Mouse (Mus musculus): Measurements from ENCODE around the gene Anpep. TPM values are rescaled to one million over a fixed set of nuclear protein-coding genes. Genes with fewer than 3 reads are reported as not detected.

Anpep gene
- 5.9 and 7.0 TPM in 2 replicates for polyA plus RNA-seq (2012; rRNA removed)

DNA sequence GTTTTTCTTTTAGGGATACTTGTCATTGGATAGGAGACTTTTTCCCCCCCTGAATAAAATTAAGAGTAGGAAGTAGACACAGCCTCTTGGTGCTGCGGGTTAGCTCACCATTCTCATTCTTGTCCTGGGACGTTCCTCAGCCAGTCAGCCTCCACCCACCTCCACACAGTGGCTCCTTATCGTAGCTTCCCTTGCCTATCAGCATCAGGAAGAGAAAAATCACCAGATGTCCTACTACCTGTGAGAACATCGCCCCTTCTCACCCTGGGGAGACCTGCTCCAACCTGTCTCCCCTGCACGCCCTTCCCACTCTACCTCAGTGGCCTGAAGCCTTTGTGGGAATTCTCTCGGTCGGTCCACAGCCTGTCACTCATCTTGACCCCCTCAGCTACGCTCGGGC is at the start of gene Anpep:
Gene Anpep, minus strand, starts transcription at position 249 of the 400 bp plus-strand sequence.

GRCm38 (mm10) chr7:79810611-79811506 is 50.0 kb downstream of the Anpep start, which contains the start of gene Mesp2:
TSS of gene Mesp2 (plus strand) at chr7:79810727.

GRCm38 (mm10) chr7:79793688-79794087 is 67.2 kb downstream of the Anpep start, which contains the start of gene Mesp1:
TSS of gene Mesp1 (minus strand) at chr7:79793788.

Other genes starting within 250 kb of the Anpep start
- 2.8 and 3.4 TPM in 2 replicates for gene Rhcg, start 243.4 kb downstream of the Anpep start, polyA plus RNA-seq (2012; rRNA removed)
- 1.1 TPM in 2 replicates for gene Ticrr, start 200.9 kb downstream of the Anpep start, polyA plus RNA-seq (2012; rRNA removed)
- 4.0 and 4.1 TPM in 2 replicates for gene Kif7, start 145.3 kb downstream of the Anpep start, polyA plus RNA-seq (2012; rRNA removed)
- gene Plin1, start 128.2 kb downstream of the Anpep start, polyA plus RNA-seq (2012; rRNA removed) = 0.14 and 0.23 TPM in 2 replicates
- gene Pex11a, start 117.9 kb downstream of the Anpep start, polyA plus RNA-seq (2012; rRNA removed) = 13.6 and 13.8 TPM in 2 replicates
- gene Wdr93, start 117.9 kb downstream of the Anpep start, polyA plus RNA-seq (2012; rRNA removed) = 0.19 and 0.32 TPM in 2 replicates
- 0.30 and 0.70 TPM in 2 replicates for gene Mesp1, start 67.3 kb downstream of the Anpep start, polyA plus RNA-seq (2012; rRNA removed)
- 1.6 and 2.0 TPM in 2 replicates for gene Mesp2, start 50.3 kb downstream of the Anpep start, polyA plus RNA-seq (2012; rRNA removed)
- 47.0 and 47.6 TPM in 2 replicates for gene Ap3s2, start 59.6 kb upstream of the Anpep start, polyA plus RNA-seq (2012; rRNA removed)
- 10.1 and 10.5 TPM in 2 replicates for gene Arpin, start 74.3 kb upstream of the Anpep start, polyA plus RNA-seq (2012; rRNA removed)
- 20.0 and 24.3 TPM in 2 replicates for gene Zfp710, start 163.8 kb upstream of the Anpep start, polyA plus RNA-seq (2012; rRNA removed)

All from central nervous system, embryonic 18 days (tissue).